Mouse (Mus musculus) liver, postnatal 0 days (tissue): ENCODE measurements at regions not wholly inside any gene's neighbourhood (a gene's known extent, or its start where the extent isn't known, plus 50 kb on each side); places are given as distances from the start of the nearest gene placed in this dataset.

Experiments used
- CTCF ChIP-seq: sonication (generic); IDR thresholded peaks from 2 replicates; pipeline ENCODE4 v1.5.1; 2016; ENCODE audit warnings: antibody characterized with exemption, low read depth
- EP300 ChIP-seq: IDR thresholded peaks from 2 replicates; pipeline ENCODE4 v1.6.1; 2016; ENCODE audit warnings: antibody characterized with exemption, low read depth, mild to moderate bottlenecking

GRCm38 (mm10) chr12:54283011-54283410 is 79.4 kb upstream of the Egln3 start:
- TF ChIP-seq EP300 (no peak), CTCF (no peak)
